Mouse (Mus musculus): ENCODE measurements around the gene Psmb4.

DNA sequence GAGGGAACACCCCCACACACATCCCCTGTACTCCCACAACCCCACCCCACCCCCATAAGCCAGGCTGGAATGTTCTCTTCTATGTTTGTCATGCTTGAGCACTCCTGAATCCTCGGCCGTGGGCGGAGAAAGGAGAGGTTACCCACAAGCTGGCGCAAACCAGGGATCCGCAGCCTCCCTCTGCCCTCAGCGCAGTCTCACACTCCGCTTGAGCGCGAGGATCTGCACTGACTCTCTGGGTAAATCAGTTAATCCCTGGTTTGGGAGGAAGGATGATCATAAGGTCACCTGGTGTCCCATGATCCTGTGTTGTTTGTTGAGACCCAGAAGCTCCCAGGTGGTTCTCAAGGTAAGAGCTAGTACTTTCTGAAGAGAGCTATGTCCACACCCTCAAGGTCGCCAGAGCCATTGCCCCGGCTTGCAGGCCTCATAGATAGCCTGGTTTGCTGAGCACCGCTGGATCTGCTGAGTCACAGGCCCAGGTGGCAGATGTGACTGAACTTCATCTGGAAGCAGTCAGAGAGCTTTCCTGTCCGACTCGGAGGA, 31.1 kb upstream of the Psmb4 start:
- TF ChIP-seq EP300 (IDR thresholded peaks at IDR 0.05; ENCODE audit: low read depth) (no peak), CTCF (IDR thresholded peaks at IDR 0.05; ENCODE audit: low read depth) (no peak)

Measured in heart, postnatal 0 days (tissue).